Mouse (Mus musculus): ENCODE measurements around the gene Slc9a3r1.
A peak's percentile ranks its signal among the peaks of the same experiment; 100 is the strongest.

DNA sequence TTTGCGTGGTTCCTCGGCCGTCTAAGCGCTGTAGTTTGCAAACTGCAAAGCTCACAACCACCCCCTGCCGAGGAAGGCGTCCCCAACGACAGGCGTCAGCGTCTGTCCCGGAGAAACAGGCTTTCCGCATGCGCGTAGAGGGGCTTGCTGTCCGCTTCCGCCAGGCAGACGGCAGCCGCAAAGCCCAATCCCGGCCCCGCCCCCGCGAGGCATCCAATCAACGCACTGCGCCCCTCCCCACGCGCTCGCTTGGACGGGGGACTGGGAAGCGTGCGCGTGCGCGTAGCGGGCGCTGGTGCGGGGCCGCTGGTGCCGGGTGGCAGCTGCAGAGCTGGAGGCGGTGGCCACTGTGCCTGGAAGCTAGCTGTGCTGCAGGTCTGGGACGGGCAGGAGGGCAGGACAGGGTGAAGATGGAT lies 24.1 kb downstream of the Slc9a3r1 start, which contains the start of gene Tmem104:
- peak; percentile 55 for TF ChIP-seq CTCF (IDR thresholded peaks at IDR 0.05)
- no peak for TF ChIP-seq EP300 (IDR thresholded peaks at IDR 0.05)

Data from lung, postnatal 0 days (tissue).